Mouse (Mus musculus) cerebellum, adult 9-10 months (tissue): ENCODE measurements at regions not wholly inside any gene's neighbourhood (a gene's known extent, or its start where the extent isn't known, plus 50 kb on each side); places are given as distances from the start of the nearest gene placed in this dataset.

Experiments used
- DNase-seq: peaks from one replicate; pipeline ENCODE4 v3.0.0; 2022

- no peak for DNase-seq
Measured at GRCm38 (mm10) chr13:59910179-59911071, 87.5 kb upstream of the Tut7 start.

- DNase-seq = no peak
Measured at GRCm38 (mm10) chr13:59909400-59909799, 86.5 kb upstream of the Tut7 start.

- no peak for DNase-seq
Measured at GRCm38 (mm10) chr13:59908786-59909185, 85.8 kb upstream of the Tut7 start.

GRCm38 (mm10) chr13:59905488-59905887 is 82.5 kb upstream of the Tut7 start:
- DNase-seq = no peak

- no peak for DNase-seq
Measured at GRCm38 (mm10) chr13:59904415-59904814, 81.5 kb upstream of the Tut7 start.

- DNase-seq = no peak
Measured at GRCm38 (mm10) chr13:59899521-59899920, 76.6 kb upstream of the Tut7 start.

GRCm38 (mm10) chr13:59895754-59896153 is 72.8 kb upstream of the Tut7 start:
- no peak for DNase-seq

- DNase-seq = no peak
Measured at GRCm38 (mm10) chr13:59894094-59894493, 71.1 kb upstream of the Tut7 start.

- DNase-seq = no peak
Measured at GRCm38 (mm10) chr13:59892961-59893360, 70.0 kb upstream of the Tut7 start.

- no peak for DNase-seq
Measured at GRCm38 (mm10) chr13:59892340-59892739, 69.4 kb upstream of the Tut7 start.

GRCm38 (mm10) chr13:59891737-59892136 is 68.8 kb upstream of the Tut7 start:
- DNase-seq = no peak

- peak; percentile 10 for DNase-seq
Measured at GRCm38 (mm10) chr13:59889468-59890117, 66.6 kb upstream of the Tut7 start.

- no peak for DNase-seq
Measured at GRCm38 (mm10) chr13:59888038-59889016, 65.4 kb upstream of the Tut7 start.

GRCm38 (mm10) chr13:59887306-59887705 is 64.4 kb upstream of the Tut7 start:
- DNase-seq = no peak

- DNase-seq = no peak
Measured at GRCm38 (mm10) chr13:59886572-59886971, 63.6 kb upstream of the Tut7 start.

GRCm38 (mm10) chr13:59881989-59882784 is 59.2 kb upstream of the Tut7 start:
- DNase-seq = no peak

- DNase-seq = no peak
Measured at GRCm38 (mm10) chr13:59880055-59880454, 57.1 kb upstream of the Tut7 start.

- no peak for DNase-seq
Measured at GRCm38 (mm10) chr13:59875637-59876036, 52.7 kb upstream of the Tut7 start.

GRCm38 (mm10) chr13:59874137-59874931 is 51.4 kb upstream of the Tut7 start:
- no peak for DNase-seq
